Mouse (Mus musculus) natural killer cell, adult 2 months (primary cell): Measurements from ENCODE around the gene Rps6kb2.

Experiments
- DNase-seq, 2 experiments: peaks; one replicate each; pipeline ENCODE4 v3.0.0; 2022; ENCODE audit warnings: low spot score in 2 of 2

Rps6kb2 gene

GRCm38 (mm10) chr19:4189051-4189620, 26.0 kb upstream of the Rps6kb2 start:
- DNase-seq = no peak

GRCm38 (mm10) chr19:4187303-4187702, 24.1 kb upstream of the Rps6kb2 start:
- DNase-seq = no peak

- peak; percentile 77 for DNase-seq
These were observed 22.1 kb upstream of the Rps6kb2 start for GRCm38 (mm10) chr19:4184976-4185975.

- no peak for DNase-seq
These were observed 20.5 kb upstream of the Rps6kb2 start for GRCm38 (mm10) chr19:4183689-4184088.

GRCm38 (mm10) chr19:4181892-4182291, 18.7 kb upstream of the Rps6kb2 start:
- peak; percentile 55 to 81 for DNase-seq

GRCm38 (mm10) chr19:4180411-4180810, 17.3 kb upstream of the Rps6kb2 start:
- DNase-seq = no peak

- DNase-seq = no peak
These were observed 12.3 kb upstream of the Rps6kb2 start, which contains the start of gene Carns1 for GRCm38 (mm10) chr19:4175368-4175947. Gene Carns1, minus strand, starts transcription at chr19:4175479.

GRCm38 (mm10) chr19:4172925-4173324, 9.8 kb upstream of the Rps6kb2 start:
- no peak for DNase-seq

GRCm38 (mm10) chr19:4171393-4172290, 8.5 kb upstream of the Rps6kb2 start:
- DNase-seq = no peak

- DNase-seq = no peak
These were observed 7.7 kb upstream of the Rps6kb2 start for GRCm38 (mm10) chr19:4170723-4171392.

GRCm38 (mm10) chr19:4169810-4170209, 6.7 kb upstream of the Rps6kb2 start:
- no peak for DNase-seq

GRCm38 (mm10) chr19:4169378-4169784, 6.2 kb upstream of the Rps6kb2 start:
- DNase-seq = peak; percentile 99

- no peak for DNase-seq
These were observed 3.7 kb upstream of the Rps6kb2 start for GRCm38 (mm10) chr19:4166678-4167476.

- no peak for DNase-seq
These were observed 1.6 kb upstream of the Rps6kb2 start for GRCm38 (mm10) chr19:4164721-4165120.

GRCm38 (mm10) chr19:4164100-4164499, 946 bp upstream of the Rps6kb2 start:
- no peak for DNase-seq

- no peak for DNase-seq
These were observed 361 bp upstream of the Rps6kb2 start for GRCm38 (mm10) chr19:4163543-4163887.

- no peak for DNase-seq
These were observed 4.1 kb downstream of the Rps6kb2 start for GRCm38 (mm10) chr19:4159049-4159448.

GRCm38 (mm10) chr19:4156771-4157170, 6.4 kb downstream of the Rps6kb2 start:
- DNase-seq = no peak

GRCm38 (mm10) chr19:4156073-4156579, 7.0 kb downstream of the Rps6kb2 start:
- no peak for DNase-seq
